Mouse (Mus musculus) kidney, postnatal 0 days (tissue): ENCODE measurements around the gene Kcnc2. TPM values are rescaled to one million over a fixed set of nuclear protein-coding genes. Genes with fewer than 3 reads are reported as not detected.
"Not testable (repeated sequence)": the region's sequence is repeated elsewhere in the genome, so short reads cannot be mapped to it uniquely, and the experiment has no call there.

Experiments
- ATAC-seq: fragments of 200-750 bp; cut with Nextera tagmentation; replicated peaks from 2 replicates; pipeline ENCODE4 v1.8.0; 2017; ENCODE audit warnings: low read depth, moderate number of reproducible peaks, moderate TSS enrichment, moderate library complexity; ENCODE audit not compliant: low FRiP score
- DNase-seq: peaks from one replicate; pipeline ENCODE4 v3.0.0-alpha.2; 2016; ENCODE audit warnings: low spot score
- H3K27ac ChIP-seq: fragments of 300-500 bp; sonication (generic); 2 replicates; pipeline ENCODE4 v1.5.1; 2014; ENCODE audit warnings: mild to moderate bottlenecking
- H3K27me3 ChIP-seq: fragments of 300-500 bp; sonication (generic); 2 replicates; pipeline ENCODE4 v1.6.1; 2014; ENCODE audit warnings: low read length, mixed read lengths; ENCODE audit not compliant: insufficient read depth
- H3K36me3 ChIP-seq: fragments of 300-500 bp; sonication (generic); 2 replicates; pipeline ENCODE4 v1.6.1; 2014; ENCODE audit warnings: low read length, mixed read lengths; ENCODE audit not compliant: insufficient read depth
- H3K4me1 ChIP-seq: fragments of 300-500 bp; sonication (generic); replicated peaks from 2 replicates; pipeline ENCODE4 v1.6.1; 2014; ENCODE audit warnings: antibody characterized with exemption, low read length, mixed read lengths; ENCODE audit not compliant: insufficient read depth
- H3K4me2 ChIP-seq: fragments of 300-500 bp; sonication (generic); 2 replicates; pipeline ENCODE4 v1.6.1; 2014; ENCODE audit warnings: mild to moderate bottlenecking, low read length, moderate library complexity, mixed read lengths
- H3K4me3 ChIP-seq: fragments of 300-500 bp; sonication (generic); replicated peaks from 2 replicates; pipeline ENCODE4 v1.5.1; 2014; ENCODE audit warnings: low read depth, low read length
- H3K9ac ChIP-seq: fragments of 300-500 bp; sonication (generic); 2 replicates; pipeline ENCODE4 v1.6.1; 2014; ENCODE audit warnings: low read depth, low read length
- H3K9me3 ChIP-seq: fragments of 300-500 bp; sonication (generic); replicated peaks from 2 replicates; pipeline ENCODE4 v1.6.1; 2016; ENCODE audit warnings: low read length, inconsistent platforms, mixed read lengths
- CTCF ChIP-seq: IDR thresholded peaks from 2 replicates; pipeline ENCODE4 v1.5.1; 2016; ENCODE audit warnings: antibody characterized with exemption, low read depth, mild to moderate bottlenecking, moderate library complexity
- WGBS: fragments of 180-500 bp; shearing (Covaris S2); extraction: QIAGEN DNeasy Blood & Tissue Kit; methylation state at CpG from one replicate; pipeline ENCODE4 v1.1.7; 2014; 5-methylcytosine and 5-hydroxymethylcytosine counted together
- polyA plus RNA-seq: library from polyadenylated mRNA; unstranded; fragments of >200 nt; fragmentation: Nextera tagmentation; extraction: Ambion mirVana; gene quantifications from 2 replicates; pipeline ENCODE4 v1.2.1, GENCODE M21; 2015

Gene Kcnc2
- polyA plus RNA-seq: 7.7 and 7.9 TPM in 2 replicates

DNA sequence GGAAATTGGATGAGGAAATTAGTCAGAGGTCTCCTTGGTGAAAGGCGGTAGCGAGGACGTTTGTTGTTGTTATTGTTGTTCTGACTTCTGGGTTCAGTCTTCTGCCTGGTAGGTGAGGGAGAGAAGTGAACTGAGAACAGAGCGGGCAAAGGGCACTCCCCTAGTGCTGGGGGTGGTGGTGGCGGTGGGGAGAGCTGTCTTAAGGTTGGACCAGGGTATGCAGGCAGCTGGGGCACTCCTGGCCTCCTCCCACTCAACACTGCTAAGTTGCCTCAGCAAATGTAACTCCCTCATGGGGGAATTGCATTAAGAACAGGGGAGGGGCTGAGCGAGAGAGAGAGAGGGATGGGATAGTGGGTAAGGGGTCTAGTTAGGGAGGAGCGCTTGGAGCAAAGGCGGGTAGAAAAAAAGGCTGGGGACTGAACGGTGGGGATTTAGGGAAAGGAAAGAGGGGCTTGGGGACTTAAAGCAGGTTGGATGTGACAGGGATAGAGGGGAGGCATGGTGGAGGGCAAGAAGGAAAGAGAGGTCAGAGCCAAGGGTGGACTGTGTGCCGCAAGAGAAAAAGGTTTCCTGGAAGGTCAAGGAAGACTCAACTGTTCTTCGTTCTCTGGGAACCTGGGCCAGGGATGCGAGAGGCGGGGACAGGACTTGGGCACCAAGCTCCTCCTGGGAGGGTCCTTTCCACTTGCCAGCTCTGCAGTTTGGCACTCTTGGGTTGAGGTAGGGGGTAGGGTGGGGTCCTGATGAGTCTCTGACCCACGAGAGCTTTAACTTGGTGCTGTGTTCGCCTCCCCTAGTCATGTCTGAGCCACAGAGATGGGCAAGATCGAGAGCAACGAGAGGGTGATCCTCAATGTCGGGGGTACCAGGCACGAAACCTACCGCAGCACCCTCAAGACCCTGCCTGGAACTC, at the start of gene Kcnc2:
Gene Kcnc2 (plus strand): TSS at position 235 of the 916 bp plus-strand sequence.
- Histone ChIP-seq H3K27ac (peak within 1 kb of the TSS; percentile 31; the same call in 1 of the 2 replicates), H3K4me3 (peak within 1 kb of the TSS; percentile 60), H3K27me3 (0 out of 2 replicates have a peak, but pooled peaks cover 4% of the 10 kb centered on the region), H3K4me2 (peak within 1 kb of the TSS; percentile 93), H3K36me3 (no peaks in the 10 kb centered on the region), H3K4me1 (0 out of 2 replicates have a peak, but pooled peaks cover 7% of the 10 kb centered on the region), H3K9me3 (no peaks in the 10 kb centered on the region), H3K9ac (peak within 1 kb of the TSS; percentile 66)
- no peak for DNase-seq
- no peak for TF ChIP-seq CTCF
- 2% methylated on average over 20 of the region's 20 CpGs for WGBS
- ATAC-seq: peak; percentile 64

DNA sequence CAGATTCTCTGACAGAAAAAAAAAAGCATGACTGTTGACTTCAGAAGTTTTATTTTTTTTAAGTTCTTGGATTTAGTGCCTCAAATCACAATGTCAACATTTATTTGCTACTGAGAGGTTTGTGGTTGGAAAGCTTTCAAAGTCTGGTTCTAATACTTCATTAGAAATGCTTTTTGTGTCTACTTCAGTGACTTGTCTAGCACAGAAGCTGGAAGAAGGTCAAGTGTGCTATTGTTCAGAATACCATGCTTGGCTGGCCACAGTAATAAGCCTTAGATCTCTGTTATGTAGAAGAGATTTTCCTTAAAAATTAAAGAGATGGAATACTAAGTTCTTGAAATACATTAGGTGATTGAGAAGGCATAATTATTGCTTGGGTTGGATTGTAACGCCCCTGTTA, 43.8 kb upstream of the Kcnc2 start:
- WGBS: 33% methylated on average over 1 of the region's 1 CpGs
- H3K9ac ChIP-seq: no peak overlapping the region
- no peaks in the 10 kb centered on the region for H3K9me3 ChIP-seq
- no peak for TF ChIP-seq CTCF
- H3K4me1 ChIP-seq: 0 out of 2 replicates have a peak, but pooled peaks cover 4% of the 10 kb centered on the region
- H3K4me2 ChIP-seq: no peak overlapping the region
- no peaks in the 10 kb centered on the region for H3K27me3 ChIP-seq
- no peak overlapping the region for H3K27ac ChIP-seq
- DNase-seq (no peak), ATAC-seq (no peak)
- no peaks in the 10 kb centered on the region for H3K36me3 ChIP-seq
- H3K4me3 ChIP-seq: no peak overlapping the region

DNA sequence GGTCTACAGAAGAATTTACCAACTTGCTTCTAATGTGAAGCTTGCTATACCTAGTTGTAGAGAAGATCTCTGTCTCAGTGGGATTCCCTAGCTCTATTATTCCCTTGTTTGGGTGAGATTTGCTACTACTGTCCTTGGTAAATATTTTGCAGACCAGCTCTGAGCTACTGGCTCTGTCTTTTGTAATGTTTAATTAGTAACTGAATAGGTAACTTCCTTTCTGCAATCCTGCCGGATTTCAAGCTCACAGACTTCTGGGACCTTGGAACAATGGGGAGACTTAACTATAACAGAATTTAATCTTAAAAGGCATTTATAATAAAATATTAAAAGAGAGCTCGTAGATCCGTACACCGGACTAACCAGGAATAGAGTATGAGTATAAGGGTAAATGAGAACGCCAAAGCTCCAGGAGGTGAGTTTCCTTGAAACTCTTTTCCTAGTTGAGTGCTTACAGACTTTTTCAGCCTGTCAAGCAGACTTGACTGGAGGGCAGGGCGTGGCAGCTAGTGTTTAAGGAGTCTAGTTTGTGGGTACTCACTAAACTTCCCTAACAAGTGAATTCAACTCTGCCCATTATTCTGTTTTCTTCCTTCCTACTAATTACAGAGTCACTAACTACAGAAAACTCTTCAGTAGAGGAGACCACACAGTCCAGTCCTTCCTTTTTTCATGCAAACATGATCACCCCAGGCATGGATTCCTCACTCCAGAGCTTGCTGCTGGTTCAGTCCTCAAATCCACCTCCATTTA, 41.7 kb upstream of the Kcnc2 start:
- WGBS: 40% methylated on average over 6 of the region's 6 CpGs
- H3K27ac ChIP-seq: peak overlapping the region; percentile 68; the same call in 1 of the 2 replicates
- H3K4me3 ChIP-seq, H3K27me3 ChIP-seq, H3K4me1 ChIP-seq, DNase-seq, H3K36me3 ChIP-seq, H3K9me3 ChIP-seq, H3K9ac ChIP-seq, H3K4me2 ChIP-seq: not testable (repeated sequence)
- 0 out of 2 replicates have a peak, but pooled peaks have one; percentile 15 for ATAC-seq

DNA sequence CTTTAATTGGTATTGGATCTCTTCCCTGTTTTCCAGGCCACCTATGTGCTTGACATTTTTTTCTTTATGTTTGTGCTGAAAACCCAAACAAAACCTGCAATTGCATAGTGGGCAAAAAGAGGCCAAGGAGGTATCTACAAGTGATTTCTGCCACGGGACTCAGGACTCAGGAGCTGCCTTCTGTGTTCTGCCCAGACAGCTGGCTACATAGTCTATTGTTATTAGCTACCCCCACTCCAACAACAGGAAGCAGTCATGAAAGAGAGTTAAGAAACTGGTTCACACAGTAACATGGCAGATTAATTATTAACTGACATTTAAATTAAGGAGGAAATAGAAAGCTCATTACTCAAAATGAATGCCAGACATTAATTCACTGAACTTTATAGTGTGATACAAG, 38.2 kb upstream of the Kcnc2 start:
- not testable (repeated sequence) for DNase-seq, H3K36me3 ChIP-seq, H3K4me1 ChIP-seq, H3K27ac ChIP-seq, H3K4me3 ChIP-seq, H3K9ac ChIP-seq, H3K4me2 ChIP-seq, H3K27me3 ChIP-seq, H3K9me3 ChIP-seq
- peak; percentile 73 for ATAC-seq
- 4% methylated on average over 1 of the region's 1 CpGs for WGBS

DNA sequence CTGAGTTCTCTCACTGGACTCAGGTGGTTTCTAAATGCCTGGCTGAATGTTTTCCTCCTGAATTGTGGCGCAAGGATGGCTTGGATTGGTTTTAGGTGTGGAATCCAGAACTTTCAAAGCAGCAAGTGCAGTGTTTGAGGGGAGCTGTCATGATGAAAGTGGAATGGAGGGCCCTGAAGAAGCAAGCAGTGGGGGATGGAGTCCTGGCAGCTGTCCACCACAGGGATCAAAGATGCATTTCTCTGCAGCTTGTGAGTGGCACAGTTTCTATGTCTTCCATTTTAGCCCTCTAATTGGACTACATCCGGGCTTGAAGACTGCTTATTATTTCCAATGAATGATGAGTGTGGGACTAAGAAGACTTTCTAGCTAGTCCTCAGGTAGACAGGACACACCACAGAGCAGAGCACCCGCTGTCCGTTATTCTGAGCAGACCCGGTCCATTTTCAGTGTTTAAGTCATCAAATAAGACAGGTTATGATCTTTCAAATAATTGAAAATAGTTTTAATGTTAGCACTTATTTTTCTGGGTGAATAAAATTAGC, 35.5 kb upstream of the Kcnc2 start:
- not testable (repeated sequence) for H3K9ac ChIP-seq, H3K27ac ChIP-seq, H3K4me3 ChIP-seq, ATAC-seq, H3K27me3 ChIP-seq, H3K36me3 ChIP-seq, H3K9me3 ChIP-seq, H3K4me2 ChIP-seq, H3K4me1 ChIP-seq, DNase-seq
- WGBS: 73% methylated on average over 5 of the region's 5 CpGs

DNA sequence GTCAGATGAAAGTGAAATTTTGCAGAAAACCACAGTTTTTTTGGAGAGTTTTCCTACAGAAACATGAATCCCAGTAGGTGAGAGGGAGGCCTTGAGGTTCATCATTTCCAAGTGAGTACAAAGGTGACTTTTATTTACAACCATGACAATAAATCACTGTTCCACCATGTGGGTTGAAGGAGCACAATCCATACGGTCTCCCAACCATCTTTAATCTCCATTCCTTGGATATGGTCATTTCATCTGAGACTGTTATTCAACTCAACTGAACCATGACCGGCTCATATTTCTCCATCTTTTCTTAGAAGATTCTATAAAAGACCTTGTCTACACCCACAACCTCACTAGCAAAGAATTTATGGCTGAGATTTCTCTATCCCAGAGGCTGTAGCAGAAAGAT, 22.6 kb upstream of the Kcnc2 start:
- ATAC-seq (no peak), DNase-seq (peak; percentile 9)
- H3K27ac ChIP-seq: no peak overlapping the region
- no peak for TF ChIP-seq CTCF
- H3K4me2 ChIP-seq: no peak overlapping the region
- H3K9ac ChIP-seq: no peak overlapping the region
- H3K27me3 ChIP-seq: no peaks in the 10 kb centered on the region
- 41% methylated on average over 2 of the region's 2 CpGs for WGBS
- no peaks in the 10 kb centered on the region for H3K4me1 ChIP-seq
- H3K9me3 ChIP-seq: no peaks in the 10 kb centered on the region
- no peak overlapping the region for H3K4me3 ChIP-seq
- H3K36me3 ChIP-seq: no peaks in the 10 kb centered on the region
